Mouse (Mus musculus): Measurements from ENCODE around the gene Ccnd3.

DNA sequence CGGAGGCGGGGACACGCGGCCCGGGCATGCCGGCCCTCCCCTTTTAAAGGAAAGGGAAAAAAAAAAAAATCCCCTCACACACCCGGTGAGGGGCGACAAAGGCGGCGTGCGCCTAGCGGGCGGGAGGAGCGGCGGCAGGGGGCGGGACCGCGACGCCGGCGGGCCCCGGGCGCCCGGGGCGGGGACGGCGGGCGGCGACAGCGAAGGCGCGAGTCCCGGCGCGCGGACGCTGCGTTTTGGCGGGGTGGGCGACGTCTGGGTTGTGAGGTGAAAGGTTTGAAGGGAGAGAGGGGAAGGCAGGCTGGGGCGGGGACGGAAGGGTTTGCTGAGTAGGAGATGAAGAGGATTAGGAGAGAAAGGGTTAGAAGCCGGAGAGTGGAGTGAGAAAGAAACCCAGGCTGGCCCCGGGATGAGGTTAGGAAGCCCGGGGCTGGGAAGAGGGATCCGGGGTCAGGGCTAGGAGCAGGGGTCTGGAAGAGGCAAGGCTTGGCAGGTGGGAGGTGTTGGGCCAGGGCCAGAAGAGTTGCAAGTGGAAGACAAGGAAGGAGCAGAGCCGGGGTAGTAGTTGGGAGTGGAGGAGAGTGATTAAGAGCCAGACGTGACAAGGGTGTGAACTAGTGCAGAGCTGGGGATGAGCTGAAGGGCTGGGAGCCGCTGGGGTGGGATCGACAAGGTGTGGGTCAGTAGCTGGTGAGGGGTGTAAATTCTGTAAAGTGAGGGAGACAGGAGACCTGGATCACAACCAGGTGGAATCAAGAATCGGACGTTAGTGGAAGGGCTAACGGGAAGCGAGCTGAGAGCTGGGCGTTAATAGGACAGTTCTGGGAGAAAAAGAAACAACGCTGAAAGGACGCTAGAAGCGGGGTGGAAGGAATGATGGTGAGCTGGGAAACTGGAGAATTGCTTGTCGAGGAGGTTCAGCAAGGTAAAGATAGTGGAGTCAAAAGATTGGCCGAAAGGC, 125.1 kb downstream of the Ccnd3 start:
- TF ChIP-seq POLR2A (IDR thresholded peaks at IDR 0.05; ENCODE audit: borderline replicate concordance, low read depth, low read length), result no peak
- TF ChIP-seq CTCF (IDR thresholded peaks at IDR 0.05; ENCODE audit: low read depth, low read length), result no peak; the same call in 1 of the 2 replicates
